Mouse (Mus musculus) kidney, embryonic 16.5 days (tissue): ENCODE data around the gene Six6. TPM values are rescaled to one million over a fixed set of nuclear protein-coding genes. Genes with fewer than 3 reads are reported as not detected.

Experiments used
- ATAC-seq: fragments of 200-750 bp; cut with Nextera tagmentation; 2 replicates; pipeline ENCODE4 v1.8.0; 2017; ENCODE audit warnings: moderate TSS enrichment; ENCODE audit not compliant: low FRiP score, low TSS enrichment
- H3K27ac ChIP-seq: fragments of 300-500 bp; sonication (generic); 2 replicates; pipeline ENCODE4 v1.5.1; 2014; ENCODE audit warnings: low read length
- H3K27me3 ChIP-seq: fragments of 300-500 bp; sonication (generic); 2 replicates; pipeline ENCODE4 v1.6.1; 2014; ENCODE audit warnings: low read length, control low read depth, mixed read lengths; ENCODE audit not compliant: insufficient read depth
- H3K36me3 ChIP-seq: fragments of 300-500 bp; sonication (generic); 2 replicates; pipeline ENCODE4 v1.6.1; 2014; ENCODE audit warnings: low read length, control low read depth, mixed read lengths; ENCODE audit not compliant: insufficient read depth
- H3K4me1 ChIP-seq: fragments of 300-500 bp; sonication (generic); 2 replicates; pipeline ENCODE4 v1.6.1; 2014; ENCODE audit warnings: low read length, control low read depth, mixed read lengths; ENCODE audit not compliant: insufficient read depth
- H3K4me2 ChIP-seq: fragments of 300-500 bp; sonication (generic); replicated peaks from 2 replicates; pipeline ENCODE4 v1.6.1; 2014; ENCODE audit warnings: low read depth, low read length
- H3K4me3 ChIP-seq: fragments of 300-500 bp; sonication (generic); 2 replicates; pipeline ENCODE4 v1.5.1; 2014; ENCODE audit warnings: mild to moderate bottlenecking, low read length
- H3K9ac ChIP-seq: fragments of 300-500 bp; sonication (generic); replicated peaks from 2 replicates; pipeline ENCODE4 v1.6.1; 2014; ENCODE audit warnings: low read length
- H3K9me3 ChIP-seq: fragments of 300-500 bp; sonication (generic); 2 replicates; pipeline ENCODE4 v1.6.1; 2016; ENCODE audit warnings: low read length, control low read depth
- WGBS: fragments of 180-500 bp; shearing (Covaris S2); extraction: QIAGEN DNeasy Blood & Tissue Kit; methylation state at CpG from one replicate; pipeline ENCODE4 v1.1.7; 2014; 5-methylcytosine and 5-hydroxymethylcytosine counted together
- polyA plus RNA-seq: library from polyadenylated mRNA; unstranded; fragments of >200 nt; fragmentation: Nextera tagmentation; extraction: Ambion mirVana; gene quantifications from 2 replicates; pipeline ENCODE4 v1.2.1, GENCODE M21; 2015

Gene Six6
- polyA plus RNA-seq, 1 experiment from 2014 or later: not detected

DNA sequence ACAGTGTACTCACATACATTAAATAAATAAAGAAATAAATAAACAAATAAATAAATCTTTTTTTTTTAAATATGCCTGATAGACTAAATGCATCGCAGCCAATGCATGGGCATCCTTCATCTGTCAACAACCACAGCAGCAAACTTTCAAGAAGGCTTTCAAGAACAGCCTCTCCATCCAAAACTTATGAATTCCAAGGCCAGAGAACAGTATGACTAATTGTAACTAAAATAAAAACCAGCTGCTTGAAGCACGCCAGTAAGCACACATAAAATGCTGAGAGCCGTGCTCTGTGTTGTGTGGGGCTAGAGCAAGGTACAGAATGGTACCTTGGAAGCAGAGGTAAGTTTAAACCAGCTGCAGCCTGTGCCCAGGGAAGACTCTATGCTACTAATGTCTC, 38.2 kb downstream of the Six6 start:
- Histone ChIP-seq H3K9ac (no peak overlapping the region), H3K4me1 (0 out of 2 replicates have a peak, but pooled peaks cover 3% of the 10 kb centered on the region), H3K27ac (no peak overlapping the region), H3K9me3 (no peaks in the 10 kb centered on the region), H3K36me3 (no peaks in the 10 kb centered on the region), H3K4me3 (no peak overlapping the region), H3K27me3 (peaks cover 8% of the 10 kb centered on the region; the same call in 1 of the 2 replicates), H3K4me2 (no peak overlapping the region)
- ATAC-seq: no peak
- WGBS: 78% methylated on average over 3 of the region's 3 CpGs

DNA sequence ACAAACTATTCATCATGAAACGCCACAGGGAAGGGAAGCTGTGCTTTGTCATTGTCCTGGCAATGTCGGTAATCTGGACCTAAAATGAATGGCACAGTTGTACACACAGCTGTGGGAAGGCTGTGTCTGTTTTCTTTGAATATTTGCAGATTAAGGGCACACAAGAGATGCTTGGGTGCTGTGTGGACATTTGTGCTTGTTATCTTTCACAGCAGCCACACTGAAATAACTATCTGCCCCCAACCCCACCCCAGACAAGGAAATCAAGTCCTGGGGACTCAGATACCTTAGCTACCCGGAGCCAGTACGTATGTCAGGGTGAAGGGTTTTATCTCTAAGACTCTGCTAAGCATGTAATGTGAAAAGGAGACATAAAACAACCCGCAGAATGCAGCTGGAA, 39.5 kb downstream of the Six6 start:
- Histone ChIP-seq H3K4me1 (0 out of 2 replicates have a peak, but pooled peaks cover 3% of the 10 kb centered on the region), H3K27me3 (peaks cover 8% of the 10 kb centered on the region; the same call in 1 of the 2 replicates), H3K36me3 (no peaks in the 10 kb centered on the region), H3K4me2 (no peak overlapping the region), H3K9ac (no peak overlapping the region), H3K4me3 (no peak overlapping the region), H3K27ac (no peak overlapping the region), H3K9me3 (no peaks in the 10 kb centered on the region)
- ATAC-seq: no peak
- 73% methylated on average over 5 of the region's 5 CpGs for WGBS

DNA sequence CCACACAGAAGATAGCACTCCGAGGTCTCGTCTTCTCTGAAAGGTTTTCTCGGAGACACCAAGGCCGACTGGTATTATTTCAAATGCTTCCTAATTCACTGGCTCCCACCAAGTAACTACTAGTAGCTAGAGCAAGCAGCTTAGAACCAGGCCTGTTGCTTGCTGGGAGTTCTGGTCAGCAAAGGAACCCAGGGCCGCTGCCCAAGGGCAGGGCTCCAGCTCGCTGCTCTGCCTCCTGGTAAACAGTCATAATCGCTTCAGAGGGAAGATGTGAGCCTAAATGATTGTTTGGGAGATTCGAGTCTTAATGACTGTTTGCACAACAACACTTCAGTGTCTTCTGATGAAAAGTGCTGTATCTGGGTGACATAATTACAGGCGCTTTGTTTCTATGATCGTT, 42.9 kb downstream of the Six6 start:
- H3K4me2 ChIP-seq: no peak overlapping the region
- H3K36me3 ChIP-seq: no peaks in the 10 kb centered on the region
- no peak overlapping the region for H3K27ac ChIP-seq
- no peaks in the 10 kb centered on the region for H3K4me1 ChIP-seq
- WGBS: 76% methylated on average over 10 of the region's 10 CpGs
- H3K9me3 ChIP-seq: no peaks in the 10 kb centered on the region
- no peak overlapping the region for H3K9ac ChIP-seq
- no peak for ATAC-seq
- no peak overlapping the region for H3K4me3 ChIP-seq
- 0 out of 2 replicates have a peak, but pooled peaks cover 4% of the 10 kb centered on the region for H3K27me3 ChIP-seq

DNA sequence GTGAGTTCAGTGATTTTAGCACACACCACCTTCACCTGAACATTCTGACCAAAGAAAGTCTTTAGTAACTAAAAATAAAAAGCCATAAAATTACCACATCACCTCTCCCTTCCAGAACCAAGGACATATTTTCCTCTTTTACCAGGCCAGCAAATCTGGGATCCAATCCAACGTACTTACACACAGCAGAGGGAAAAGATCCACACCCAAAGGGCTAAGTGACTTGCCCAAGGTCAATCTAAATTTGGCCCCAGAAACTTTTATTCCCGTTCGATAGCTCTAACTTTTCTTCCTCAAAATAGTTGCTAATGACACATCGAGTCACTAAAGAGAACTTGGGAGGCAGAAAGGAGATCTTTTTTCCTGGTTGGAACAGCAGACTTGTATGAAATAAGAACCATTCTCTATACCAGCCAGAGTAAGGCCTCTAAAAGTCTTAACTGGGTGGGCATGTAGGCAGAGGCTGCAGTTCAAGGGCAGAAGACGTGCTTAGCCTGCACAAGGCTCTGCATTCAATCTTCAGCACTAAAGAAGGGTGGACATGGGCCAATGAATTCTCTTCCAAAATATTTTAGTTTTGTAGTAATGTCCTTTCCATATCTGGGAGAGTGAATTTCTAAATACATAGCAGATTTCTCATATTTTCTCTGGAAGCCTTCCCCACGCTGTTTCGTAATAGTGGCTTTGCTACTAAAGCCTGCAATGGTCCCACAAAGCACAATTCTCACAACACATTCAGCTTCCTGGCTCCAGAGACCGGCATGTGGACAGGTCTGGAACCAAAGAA, 43.6 kb downstream of the Six6 start:
- no peak overlapping the region for H3K4me3 ChIP-seq
- no peak for ATAC-seq
- H3K27me3 ChIP-seq: no peaks in the 10 kb centered on the region
- no peak overlapping the region for H3K4me2 ChIP-seq
- 74% methylated on average over 8 of the region's 8 CpGs for WGBS
- no peaks in the 10 kb centered on the region for H3K4me1 ChIP-seq
- no peaks in the 10 kb centered on the region for H3K36me3 ChIP-seq
- H3K9me3 ChIP-seq: no peaks in the 10 kb centered on the region
- H3K9ac ChIP-seq: no peak overlapping the region
- no peak overlapping the region for H3K27ac ChIP-seq

Other genes starting within 250 kb of the Six6 start
- gene Ppm1a, start 182.4 kb upstream of the Six6 start, polyA plus RNA-seq: 17.4 and 25.3 TPM in 2 replicates
- 0.87 and 0.97 TPM in 2 replicates for gene 4930447C04Rik, start 882 bp downstream of the Six6 start, polyA plus RNA-seq
- 0.47 and 0.66 TPM in 2 replicates for gene Six1, start 114.0 kb downstream of the Six6 start, polyA plus RNA-seq
- 3.9 TPM in 2 replicates for gene Six4, start 173.6 kb downstream of the Six6 start, polyA plus RNA-seq
- gene Mnat1, start 183.8 kb downstream of the Six6 start, polyA plus RNA-seq: 32.5 and 35.8 TPM in 2 replicates